Mouse (Mus musculus) erythroblast, embryonic 14.5 days (primary cell): Measurements from ENCODE around the gene Lnpep. TPM values are rescaled to one million over a fixed set of nuclear protein-coding genes. Genes with fewer than 3 reads are reported as not detected.

Experiments used
- H3K27me3 ChIP-seq: 2 replicates; pipeline ENCODE4 v1.6.1; 2012; ENCODE audit warnings: inconsistent platforms; ENCODE audit not compliant: control insufficient read depth
- H3K36me3 ChIP-seq: 2 replicates; pipeline ENCODE4 v1.6.1; 2012; ENCODE audit warnings: mild to moderate bottlenecking, inconsistent platforms; ENCODE audit not compliant: control insufficient read depth
- H3K4me1 ChIP-seq: 2 replicates; pipeline ENCODE4 v1.6.1; 2012; ENCODE audit warnings: inconsistent platforms; ENCODE audit not compliant: control insufficient read depth
- H3K4me3 ChIP-seq: replicated peaks from 2 replicates; pipeline ENCODE3; 2012; ENCODE audit warnings: moderate library complexity, mild to moderate bottlenecking, inconsistent platforms
- H3K9me3 ChIP-seq: 2 replicates; pipeline ENCODE4 v1.6.1; 2012; ENCODE audit warnings: low read length, inconsistent platforms, mixed read lengths; ENCODE audit not compliant: control insufficient read depth
- GATA1 ChIP-seq: IDR thresholded peaks from 2 replicates; pipeline ENCODE4 v1.6.1; 2012; ENCODE audit warnings: low read length, inconsistent platforms, mixed read lengths
- TAL1 ChIP-seq: IDR thresholded peaks from 3 replicates; pipeline ENCODE4 v1.6.1; 2012; ENCODE audit warnings: low read length, inconsistent platforms, mixed read lengths
- polyA plus RNA-seq: library from polyadenylated mRNA; stranded (reverse); fragments of >175 nt; gene quantifications from 2 replicates; pipeline ENCODE4 v1.2.3, GENCODE M21; 2012

Gene Lnpep
- polyA plus RNA-seq, 1 experiment: 0.07 TPM

DNA sequence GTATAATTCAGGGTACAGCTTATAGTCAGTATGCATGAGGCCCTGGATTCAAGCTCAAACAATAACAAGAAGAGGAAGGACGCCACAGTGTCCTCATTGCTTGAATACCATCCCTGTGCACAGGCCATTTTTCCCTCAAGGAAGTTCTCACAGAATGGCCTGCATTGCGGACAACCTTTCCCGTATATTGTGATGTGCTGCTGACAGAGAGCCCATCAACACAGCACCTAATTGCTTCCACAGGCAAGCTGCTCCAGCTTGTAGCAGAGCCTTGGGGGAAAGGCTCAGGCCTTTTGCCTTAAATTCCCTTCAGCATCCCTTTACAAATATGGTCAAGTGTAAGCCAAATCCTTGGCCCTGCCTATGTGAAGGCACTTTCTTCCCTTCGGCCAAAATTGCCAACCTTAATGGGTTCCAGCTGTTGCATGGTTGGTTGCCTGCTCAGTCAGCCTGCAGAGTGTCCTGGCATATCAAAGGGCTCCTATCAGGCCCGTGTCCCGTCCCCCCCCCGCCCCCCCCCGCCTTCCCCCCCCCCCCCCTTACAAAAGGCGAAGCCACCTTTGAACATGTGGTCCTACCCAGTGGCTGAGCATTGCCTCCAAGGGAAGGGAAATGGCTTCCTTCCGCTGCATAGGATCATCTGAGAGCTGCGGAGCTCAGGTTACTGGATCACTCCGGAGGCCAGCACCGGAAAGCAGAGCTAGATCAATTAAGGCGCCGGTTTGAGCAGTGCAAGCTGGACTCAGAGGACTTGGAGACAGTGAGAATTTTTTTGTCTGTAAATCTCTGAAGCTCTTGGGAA lies 133.8 kb downstream of the Lnpep start:
- TF ChIP-seq TAL1: no peak
- TF ChIP-seq GATA1: no peak
- H3K4me3 ChIP-seq: no peak overlapping the region
- H3K4me1 ChIP-seq: no peaks in the 10 kb centered on the region
- H3K27me3 ChIP-seq: no peaks in the 10 kb centered on the region
- H3K9me3 ChIP-seq: peaks cover 2% of the 10 kb centered on the region; the same call in 1 of the 2 replicates
- no peaks in the 10 kb centered on the region for H3K36me3 ChIP-seq

DNA sequence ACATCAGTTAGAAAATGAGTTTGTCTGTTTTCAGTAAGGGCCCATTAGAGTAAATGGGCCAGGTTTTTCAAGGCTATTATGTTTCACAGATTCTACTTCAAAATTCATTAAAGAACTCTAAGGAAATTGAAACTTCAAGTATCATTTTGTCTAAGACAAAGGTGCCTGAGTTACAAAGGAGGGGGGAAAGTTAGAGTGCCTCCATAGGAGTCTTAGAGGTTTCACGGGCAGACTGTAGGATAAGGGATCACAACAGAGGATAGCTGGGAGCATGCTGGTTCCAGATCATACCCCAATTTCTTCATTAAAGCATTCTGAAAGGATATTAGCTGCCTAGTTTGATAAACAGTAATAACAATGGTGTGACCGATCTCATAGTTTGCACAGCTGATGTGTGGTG lies 139.1 kb downstream of the Lnpep start:
- Histone ChIP-seq H3K9me3 (peaks cover under 1% of the 10 kb centered on the region; the same call in 1 of the 2 replicates), H3K36me3 (no peaks in the 10 kb centered on the region), H3K4me1 (no peaks in the 10 kb centered on the region), H3K27me3 (no peaks in the 10 kb centered on the region), H3K4me3 (no peak overlapping the region)
- no peak for TF ChIP-seq GATA1
- no peak for TF ChIP-seq TAL1

Other genes with a start within 250 kb of the Lnpep start
- gene Lix1, start 222.4 kb downstream of the Lnpep start, polyA plus RNA-seq: not detected in 2 replicates
- gene Vmn2r90, start 78.7 kb upstream of the Lnpep start, polyA plus RNA-seq: not detected in 2 replicates
- 0.18 TPM in 1 of 2 replicates, not detected in the other for gene Spaca6, start 202.1 kb upstream of the Lnpep start, polyA plus RNA-seq
- gene Has1, start 230.2 kb upstream of the Lnpep start, polyA plus RNA-seq: not detected in 2 replicates